Mouse (Mus musculus): Measurements from ENCODE around the gene Gm20388. TPM values are rescaled to one million over a fixed set of nuclear protein-coding genes. Genes with fewer than 3 reads are reported as not detected.

Gm20388 gene
- polyA plus RNA-seq, 1 experiment from 2014 or later: 3.6 TPM

DNA sequence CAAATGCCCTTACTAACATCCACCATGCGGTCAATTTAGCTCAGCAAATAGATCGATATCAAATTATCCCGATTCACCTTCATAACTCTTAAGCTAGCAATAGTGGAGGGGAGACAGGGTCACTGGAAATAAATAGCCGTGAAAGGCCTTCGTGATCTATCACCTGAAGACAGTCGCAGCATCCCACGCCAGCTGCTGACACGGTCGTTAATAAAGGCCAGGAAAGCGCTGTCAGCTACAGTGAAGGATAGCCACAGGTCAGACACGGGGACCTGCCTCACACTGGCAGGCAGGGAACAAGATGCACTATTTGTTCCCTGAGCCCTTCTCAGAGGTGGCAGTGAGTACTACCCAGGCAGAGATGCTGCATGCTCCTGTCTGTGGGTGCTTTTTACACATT lies 2909.1 kb downstream of the Gm20388 start:
- Histone ChIP-seq H3K9me3 (no peaks in the 10 kb centered on the region), H3K4me3 (no peak overlapping the region), H3K27ac (replicated peaks) (no peak overlapping the region), H3K4me1 (peaks cover 29% of the 10 kb centered on the region), H3K27me3 (replicated peaks; ENCODE audit: low read depth, poor library complexity, severe bottlenecking) (0 out of 2 replicates have a peak, but pooled peaks cover 3% of the 10 kb centered on the region), H3K36me3 (replicated peaks) (peaks cover 18% of the 10 kb centered on the region)
- 81% methylated on average over 11 of the region's 11 CpGs for WGBS
- DNase-seq (ENCODE audit: low spot score): no peak

DNA sequence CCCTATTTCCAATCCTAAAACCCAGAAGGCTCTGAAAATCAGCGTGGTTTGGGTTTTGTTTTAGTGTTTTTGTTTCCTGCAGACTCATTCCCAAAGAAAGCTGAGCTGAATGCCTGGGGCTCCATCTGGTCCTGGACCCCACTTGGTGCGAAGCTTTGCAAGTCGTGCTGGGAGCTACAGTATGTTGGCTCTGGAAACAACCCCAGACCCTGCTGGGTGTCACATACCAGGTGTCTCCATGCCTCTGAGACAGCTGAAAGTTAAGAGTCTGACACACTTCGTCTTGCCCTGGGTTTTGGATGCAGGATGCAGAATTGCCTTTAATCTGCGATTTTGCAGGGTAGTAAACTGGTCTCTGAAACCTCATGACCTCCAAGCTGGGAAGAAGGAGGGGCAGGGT lies 2913.9 kb downstream of the Gm20388 start:
- Histone ChIP-seq H3K27ac (replicated peaks) (peak overlapping the region; percentile 26; the same call in 1 of the 2 replicates), H3K9me3 (no peaks in the 10 kb centered on the region), H3K4me1 (peaks cover 31% of the 10 kb centered on the region), H3K36me3 (replicated peaks) (no peaks in the 10 kb centered on the region), H3K4me3 (no peak overlapping the region), H3K27me3 (replicated peaks; ENCODE audit: low read depth, poor library complexity, severe bottlenecking) (peaks cover 11% of the 10 kb centered on the region)
- 30% methylated on average over 5 of the region's 5 CpGs for WGBS
- DNase-seq (ENCODE audit: low spot score): no peak

DNA sequence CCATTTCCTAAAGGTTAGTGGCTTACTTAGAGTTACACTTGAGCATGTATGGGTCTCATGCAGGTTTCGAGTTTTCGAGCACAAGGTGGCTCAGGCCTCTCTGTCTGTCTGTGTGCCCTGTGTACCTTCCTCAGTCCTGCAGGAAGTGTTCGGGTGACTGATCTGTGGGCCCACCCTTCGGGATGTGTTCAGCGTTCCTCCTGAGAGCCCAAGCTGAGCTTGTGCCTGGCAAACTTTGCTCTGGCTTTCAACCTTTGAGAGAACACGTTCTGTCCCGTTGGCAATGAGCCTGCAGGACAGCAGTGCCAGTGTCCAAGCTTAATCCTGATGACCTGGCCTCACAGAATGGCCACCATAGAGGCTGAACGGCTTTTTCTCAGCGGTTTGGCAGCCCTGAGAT lies 2914.3 kb downstream of the Gm20388 start:
- H3K27ac ChIP-seq (replicated peaks): no peak overlapping the region
- no peak for DNase-seq (ENCODE audit: low spot score)
- H3K4me1 ChIP-seq: peaks cover 31% of the 10 kb centered on the region
- H3K9me3 ChIP-seq: no peaks in the 10 kb centered on the region
- H3K4me3 ChIP-seq: no peak overlapping the region
- peaks cover 11% of the 10 kb centered on the region for H3K27me3 ChIP-seq (replicated peaks; ENCODE audit: low read depth, poor library complexity, severe bottlenecking)
- no peaks in the 10 kb centered on the region for H3K36me3 ChIP-seq (replicated peaks)
- 82% methylated on average over 9 of the region's 9 CpGs for WGBS

DNA sequence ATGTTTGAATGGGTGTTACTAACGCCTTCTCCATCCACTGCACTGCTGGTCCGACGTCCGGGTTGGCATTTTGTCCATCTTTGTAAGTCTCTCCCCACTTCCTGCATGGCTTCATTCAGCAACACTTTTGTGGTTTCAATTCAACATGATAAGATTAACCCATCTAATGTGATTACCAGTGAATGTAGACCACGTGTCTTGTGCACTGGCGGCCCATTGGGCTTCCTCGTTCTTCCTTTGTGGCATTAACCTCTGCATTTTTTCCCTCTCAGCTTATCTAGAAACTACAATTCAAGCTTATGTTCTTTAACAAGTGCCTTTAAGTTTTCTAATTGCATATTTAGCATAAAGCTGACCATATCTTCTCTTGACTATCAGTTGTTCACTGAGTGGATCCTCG lies 2914.8 kb downstream of the Gm20388 start:
- Histone ChIP-seq H3K4me3 (no peak overlapping the region), H3K36me3 (replicated peaks) (no peaks in the 10 kb centered on the region), H3K9me3 (no peaks in the 10 kb centered on the region), H3K4me1 (peaks cover 34% of the 10 kb centered on the region), H3K27me3 (replicated peaks; ENCODE audit: low read depth, poor library complexity, severe bottlenecking) (peaks cover 11% of the 10 kb centered on the region), H3K27ac (replicated peaks) (no peak overlapping the region)
- 82% methylated on average over 8 of the region's 8 CpGs for WGBS
- no peak for DNase-seq (ENCODE audit: low spot score)

DNA sequence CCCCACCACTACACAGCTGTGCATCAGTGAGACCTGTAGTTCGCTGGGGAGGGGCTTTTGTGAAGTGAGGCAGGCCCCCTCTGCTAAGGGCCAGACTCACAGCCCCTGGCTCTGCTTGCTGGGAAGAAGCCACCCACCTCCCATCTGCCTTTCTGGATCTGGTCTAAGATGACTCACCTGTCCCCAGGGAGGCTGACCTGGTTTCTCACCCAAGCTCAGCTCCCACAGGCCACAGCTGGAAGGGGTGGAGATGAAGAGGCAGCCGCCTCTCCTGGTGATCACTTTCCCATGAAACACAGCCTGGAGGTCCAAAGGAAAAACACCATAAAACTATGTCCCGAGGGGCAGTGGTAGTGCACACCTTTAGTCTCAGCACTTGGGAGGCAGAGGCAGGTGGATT lies 2918.8 kb downstream of the Gm20388 start:
- WGBS: 75% methylated on average over 3 of the region's 3 CpGs
- peaks cover 11% of the 10 kb centered on the region for H3K27me3 ChIP-seq (replicated peaks; ENCODE audit: low read depth, poor library complexity, severe bottlenecking)
- no peak for DNase-seq (ENCODE audit: low spot score)
- H3K9me3 ChIP-seq: no peaks in the 10 kb centered on the region
- no peak overlapping the region for H3K27ac ChIP-seq (replicated peaks)
- H3K4me3 ChIP-seq: no peak overlapping the region
- no peaks in the 10 kb centered on the region for H3K36me3 ChIP-seq (replicated peaks)
- H3K4me1 ChIP-seq: peaks cover 28% of the 10 kb centered on the region

DNA sequence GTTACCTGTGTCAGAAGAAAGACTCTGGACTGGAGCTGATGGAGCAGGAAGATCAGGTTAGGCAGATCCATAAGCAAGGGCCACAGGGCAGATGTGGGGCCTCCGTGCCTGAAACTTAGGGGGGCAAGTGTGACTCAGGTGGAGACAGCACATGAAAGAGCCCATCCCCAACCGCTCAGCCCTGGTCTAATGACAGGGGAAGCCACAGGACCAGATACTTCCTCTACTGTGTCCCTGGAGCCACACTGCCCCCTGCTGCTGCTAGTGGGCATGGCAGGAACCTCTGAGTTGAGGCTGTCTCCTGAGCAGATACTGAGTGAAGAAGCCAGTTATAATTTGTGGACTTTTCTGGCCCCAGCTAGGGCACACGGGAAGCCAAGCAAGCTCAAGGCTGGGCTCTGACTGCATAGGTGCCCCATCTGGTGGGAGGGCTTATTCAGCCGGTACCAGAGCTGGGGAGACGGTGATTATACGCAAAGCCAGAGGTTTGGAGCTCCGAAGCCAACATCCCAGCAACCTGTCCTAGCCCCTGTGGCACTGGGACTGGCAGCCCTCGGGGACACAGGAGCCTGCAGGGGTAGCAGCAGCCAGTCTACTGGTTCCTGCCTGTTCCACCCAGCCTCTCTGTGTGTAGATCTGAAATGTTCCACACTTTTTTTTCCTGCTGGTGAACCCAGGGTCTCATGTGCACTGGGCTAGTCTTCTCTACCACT lies 2919.9 kb downstream of the Gm20388 start:
- H3K36me3 ChIP-seq (replicated peaks): no peaks in the 10 kb centered on the region
- no peak overlapping the region for H3K27ac ChIP-seq (replicated peaks)
- 45% methylated on average over 8 of the region's 8 CpGs for WGBS
- peak; percentile 90 for DNase-seq (ENCODE audit: low spot score)
- H3K4me3 ChIP-seq: no peak overlapping the region
- no peaks in the 10 kb centered on the region for H3K9me3 ChIP-seq
- H3K4me1 ChIP-seq: peaks cover 22% of the 10 kb centered on the region
- peaks cover 11% of the 10 kb centered on the region for H3K27me3 ChIP-seq (replicated peaks; ENCODE audit: low read depth, poor library complexity, severe bottlenecking)

DNA sequence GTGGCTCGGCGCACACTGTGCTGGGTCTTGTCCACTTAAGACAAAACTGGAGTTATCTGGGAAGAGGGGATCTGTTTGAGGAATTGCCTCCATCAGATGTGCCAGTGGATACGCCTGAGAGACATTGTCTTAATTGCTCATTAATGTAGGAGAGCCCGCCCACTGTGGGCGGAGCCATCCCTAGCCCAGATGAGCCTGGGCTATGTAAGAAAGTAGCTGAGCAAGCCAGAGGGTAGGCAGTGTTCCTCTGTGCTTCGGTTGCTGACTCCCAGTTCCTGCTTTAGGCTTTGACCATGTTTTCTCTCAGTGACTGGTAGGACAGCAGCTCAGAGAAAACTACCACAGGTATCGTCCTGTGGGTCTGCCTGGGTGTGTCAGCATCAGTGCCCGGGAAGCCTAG lies 2923.8 kb downstream of the Gm20388 start:
- no peak for DNase-seq (ENCODE audit: low spot score)
- 82% methylated on average over 8 of the region's 8 CpGs for WGBS
- H3K4me1 ChIP-seq: peaks cover 8% of the 10 kb centered on the region; the same call in 1 of the 2 replicates

DNA sequence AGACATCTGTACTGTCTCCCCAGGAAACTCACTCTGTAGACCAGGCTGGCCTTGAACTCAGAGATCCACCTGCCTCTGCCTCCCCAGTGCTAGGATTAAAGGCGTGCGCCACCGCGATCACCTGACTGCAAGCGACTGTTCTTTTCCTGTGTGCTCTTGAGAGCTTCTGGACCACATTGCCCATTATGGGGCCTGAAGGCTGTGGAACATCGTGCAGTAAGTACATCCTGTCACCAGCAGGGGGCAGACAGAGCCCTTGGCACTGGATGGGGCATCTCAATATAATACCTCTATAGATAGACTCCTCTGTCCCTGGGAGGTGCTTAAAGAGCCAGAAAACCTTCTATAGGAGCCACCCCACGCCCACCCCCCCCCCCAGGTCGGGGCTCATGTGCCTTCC lies 2924.3 kb downstream of the Gm20388 start:
- Histone ChIP-seq H3K4me3 (no peak overlapping the region), H3K27me3 (replicated peaks; ENCODE audit: low read depth, poor library complexity, severe bottlenecking) (no peaks in the 10 kb centered on the region), H3K27ac (replicated peaks) (no peak overlapping the region), H3K9me3 (no peaks in the 10 kb centered on the region), H3K36me3 (replicated peaks) (no peaks in the 10 kb centered on the region), H3K4me1 (peaks cover 13% of the 10 kb centered on the region; the same call in 1 of the 2 replicates)
- peak; percentile 81 for DNase-seq (ENCODE audit: low spot score)
- 39% methylated on average over 8 of the region's 8 CpGs for WGBS

More for the DNA sequence above, 2923.8 kb downstream of the Gm20388 start:
- peaks cover under 1% of the 10 kb centered on the region for H3K27me3 ChIP-seq (replicated peaks; ENCODE audit: low read depth, poor library complexity, severe bottlenecking)
- H3K4me3 ChIP-seq: no peak overlapping the region
- no peak overlapping the region for H3K27ac ChIP-seq (replicated peaks)
- H3K36me3 ChIP-seq (replicated peaks): no peaks in the 10 kb centered on the region
- no peaks in the 10 kb centered on the region for H3K9me3 ChIP-seq

DNA sequence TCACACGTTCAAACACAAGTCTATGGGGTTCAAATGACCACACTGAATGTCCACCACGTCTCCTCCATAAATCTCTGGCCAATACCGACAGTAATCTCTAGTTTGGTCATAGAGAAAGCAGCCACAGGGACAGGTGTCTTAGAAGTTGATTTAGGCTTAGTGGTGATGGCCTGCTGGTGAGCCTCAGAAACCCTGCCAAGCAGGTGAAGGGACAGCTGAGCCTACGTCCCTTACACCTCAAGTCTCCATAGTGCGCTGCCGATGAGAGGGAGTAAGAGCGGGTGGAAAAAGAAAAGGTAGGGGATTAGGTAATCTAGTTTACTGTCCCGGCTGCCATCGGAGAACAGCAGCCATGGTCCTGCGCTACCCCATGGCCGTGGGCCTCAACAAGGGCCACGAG lies 2925.6 kb downstream of the Gm20388 start:
- Histone ChIP-seq H3K9me3 (no peaks in the 10 kb centered on the region), H3K36me3 (replicated peaks) (no peaks in the 10 kb centered on the region), H3K27me3 (replicated peaks; ENCODE audit: low read depth, poor library complexity, severe bottlenecking) (no peaks in the 10 kb centered on the region), H3K4me3 (no peak overlapping the region), H3K27ac (replicated peaks) (no peak overlapping the region), H3K4me1 (peaks cover 16% of the 10 kb centered on the region)
- no peak for DNase-seq (ENCODE audit: low spot score)
- 89% methylated on average over 12 of the region's 12 CpGs for WGBS

DNA sequence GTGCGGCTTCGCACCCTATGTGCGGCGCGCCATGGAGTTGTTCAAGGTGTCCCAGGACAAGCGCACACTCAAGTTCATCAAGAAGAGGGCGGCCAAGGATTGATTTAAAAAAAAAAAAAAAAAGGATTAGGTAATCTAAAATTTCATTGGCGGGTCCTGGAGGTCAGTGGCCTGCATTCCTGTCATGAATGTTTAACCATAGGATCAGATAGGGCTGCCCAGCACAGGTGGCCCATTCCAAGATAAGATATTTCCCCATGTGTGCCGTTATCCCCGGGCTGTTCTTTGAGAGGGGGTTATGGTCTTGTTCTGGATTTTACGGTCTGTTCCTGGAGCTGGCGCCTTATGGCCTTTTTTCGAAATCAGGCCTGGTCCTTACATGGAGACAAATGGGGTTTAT lies 2926.1 kb downstream of the Gm20388 start:
- Histone ChIP-seq H3K4me1 (peaks cover 19% of the 10 kb centered on the region), H3K27me3 (replicated peaks; ENCODE audit: low read depth, poor library complexity, severe bottlenecking) (no peaks in the 10 kb centered on the region), H3K4me3 (no peak overlapping the region), H3K36me3 (replicated peaks) (no peaks in the 10 kb centered on the region), H3K9me3 (no peaks in the 10 kb centered on the region), H3K27ac (replicated peaks) (no peak overlapping the region)
- DNase-seq (ENCODE audit: low spot score): no peak
- WGBS: 93% methylated on average over 13 of the region's 13 CpGs

DNA sequence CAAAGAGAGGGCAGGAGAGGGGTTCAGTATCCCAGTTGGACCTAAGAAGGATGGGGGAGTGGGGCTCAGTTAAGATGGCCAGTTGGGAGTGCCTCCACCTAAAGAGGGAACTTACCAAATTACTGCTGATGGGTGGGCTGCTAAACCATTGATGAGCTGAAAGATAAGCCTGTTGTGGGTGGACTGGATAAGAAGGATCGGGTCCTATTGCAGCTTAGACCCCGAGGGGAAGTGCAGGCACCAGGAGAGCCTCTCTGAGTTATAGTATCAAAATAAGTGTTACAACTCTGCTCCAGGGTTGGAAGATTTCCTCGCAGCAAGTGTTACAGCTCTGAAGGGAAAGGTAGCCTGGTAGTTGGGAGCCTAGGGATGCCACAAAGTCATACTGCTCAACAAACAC lies 2933.5 kb downstream of the Gm20388 start:
- Histone ChIP-seq H3K27me3 (replicated peaks; ENCODE audit: low read depth, poor library complexity, severe bottlenecking) (peaks cover 19% of the 10 kb centered on the region), H3K27ac (replicated peaks) (no peak overlapping the region), H3K36me3 (replicated peaks) (no peaks in the 10 kb centered on the region), H3K9me3 (no peaks in the 10 kb centered on the region), H3K4me1 (peaks cover 31% of the 10 kb centered on the region), H3K4me3 (no peak overlapping the region)
- WGBS: 62% methylated on average over 3 of the region's 3 CpGs
- DNase-seq (ENCODE audit: low spot score): no peak

DNA sequence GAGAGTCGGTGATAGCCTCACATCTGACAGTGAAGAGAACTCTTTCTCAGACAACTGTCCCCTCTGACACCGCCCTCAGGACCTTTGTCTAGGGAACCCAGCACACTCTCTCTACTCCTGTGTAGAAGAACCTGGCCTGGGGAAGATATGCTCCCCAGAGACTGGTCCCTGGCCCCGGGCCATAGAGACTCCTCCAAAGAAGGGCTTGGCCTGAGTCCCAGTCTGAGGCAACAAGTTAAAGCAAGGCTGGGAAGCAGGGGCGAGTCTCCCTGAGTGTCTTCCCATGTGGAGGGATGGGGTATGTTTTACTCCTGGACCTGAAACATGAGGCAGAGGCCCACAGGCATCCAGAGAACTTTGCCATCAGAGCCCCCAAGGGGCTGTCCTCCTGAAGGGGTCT lies 2935.0 kb downstream of the Gm20388 start:
- Histone ChIP-seq H3K4me3 (no peak overlapping the region), H3K4me1 (peaks cover 33% of the 10 kb centered on the region), H3K9me3 (no peaks in the 10 kb centered on the region), H3K36me3 (replicated peaks) (no peaks in the 10 kb centered on the region), H3K27me3 (replicated peaks; ENCODE audit: low read depth, poor library complexity, severe bottlenecking) (peaks cover 25% of the 10 kb centered on the region), H3K27ac (replicated peaks) (no peak overlapping the region)
- WGBS: 85% methylated on average over 4 of the region's 4 CpGs
- DNase-seq (ENCODE audit: low spot score): no peak

DNA sequence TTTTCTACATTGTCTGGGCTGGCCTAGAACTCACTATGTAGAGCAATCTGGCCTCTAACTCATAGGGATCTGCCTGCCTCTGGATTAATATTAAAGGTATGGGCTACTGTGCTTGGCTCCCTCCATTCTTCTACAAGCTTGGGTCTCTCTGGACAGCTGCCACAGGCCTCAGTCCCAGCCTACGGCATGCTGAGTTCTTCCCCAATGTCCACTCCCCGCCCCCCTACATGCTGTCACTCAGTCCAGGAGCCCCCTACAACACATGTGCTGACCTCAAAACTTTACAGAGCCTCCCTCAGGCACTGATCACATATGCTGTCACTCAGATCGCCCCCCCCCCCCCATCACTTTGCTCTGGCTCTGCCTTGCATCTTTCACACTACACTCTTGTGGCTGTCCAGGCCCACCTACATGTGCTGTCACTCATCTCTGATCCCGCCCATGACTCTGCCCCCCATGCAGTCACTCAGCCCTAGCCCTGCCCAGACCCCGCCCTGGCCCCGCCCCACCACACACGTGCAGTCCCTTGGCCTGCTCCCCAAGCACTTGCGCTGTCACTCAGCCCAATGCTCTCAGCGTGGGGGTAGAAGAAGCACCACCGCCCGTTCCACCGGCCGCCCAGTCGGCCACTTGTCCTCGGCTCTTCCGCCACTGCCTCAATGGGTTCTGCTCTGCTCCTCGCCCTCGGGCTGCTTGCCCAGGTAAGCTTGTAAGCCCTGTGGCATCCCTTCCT lies 2937.4 kb downstream of the Gm20388 start, which contains the start of gene Cdh15:
TSS of gene Cdh15 (plus strand) at position 138 of the 733 bp plus-strand sequence.
- H3K9me3 ChIP-seq: no peaks in the 10 kb centered on the region
- DNase-seq (ENCODE audit: low spot score): peak; percentile 86
- H3K4me3 ChIP-seq: peak within 1 kb of the TSS; percentile 44
- WGBS: 14% methylated on average over 18 of the region's 18 CpGs
- no peaks in the 10 kb centered on the region for H3K36me3 ChIP-seq (replicated peaks)
- peak within 1 kb of the TSS; percentile 51; the same call in 1 of the 2 replicates for H3K27ac ChIP-seq (replicated peaks)
- peaks cover 40% of the 10 kb centered on the region for H3K4me1 ChIP-seq
- H3K27me3 ChIP-seq (replicated peaks; ENCODE audit: low read depth, poor library complexity, severe bottlenecking): peaks cover 39% of the 10 kb centered on the region

Data from embryonic facial prominence, embryonic 10.5 days (tissue).